Mouse (Mus musculus): Measurements from ENCODE around the gene Hist1h1c.

DNA sequence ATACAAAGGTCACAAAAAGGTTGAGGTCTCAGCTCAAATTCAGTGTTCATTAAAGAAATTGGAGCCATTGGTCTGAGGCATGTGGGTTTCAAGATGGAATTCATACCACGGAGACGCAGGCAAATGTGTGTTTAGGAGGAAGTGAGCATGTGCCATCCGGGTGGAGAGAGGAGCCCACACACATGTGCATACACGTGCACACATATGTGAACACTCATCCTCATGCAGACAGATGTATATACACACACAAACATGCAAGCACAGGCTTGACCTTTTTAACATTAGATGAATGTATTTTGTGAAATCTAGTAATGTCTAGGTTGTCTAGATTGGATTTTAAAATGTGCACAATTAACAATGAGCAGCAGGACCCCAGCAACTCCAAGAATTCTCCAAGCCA is 36.4 kb upstream of the Hist1h1c start:
- no peak for TF ChIP-seq EP300 (IDR thresholded peaks at IDR 0.05; ENCODE audit: insufficient read depth, low read depth, low read length)
- no peak for TF ChIP-seq CTCF (IDR thresholded peaks at IDR 0.05)
